Mouse (Mus musculus) stomach, postnatal 0 days (tissue): Measurements from ENCODE around the gene Top2b.
A peak's percentile ranks its signal among the peaks of the same experiment; 100 is the strongest.

Experiments
- CTCF ChIP-seq: IDR thresholded peaks from 2 replicates; pipeline ENCODE4 v1.5.1; 2016; ENCODE audit warnings: antibody characterized with exemption, low read depth, mild to moderate bottlenecking, moderate library complexity
- EP300 ChIP-seq: optimal IDR thresholded peaks from 2 replicates; pipeline ENCODE3; 2016; ENCODE audit warnings: antibody characterized with exemption

- TF ChIP-seq CTCF, result peak; percentile 87
- no peak for TF ChIP-seq EP300
Measured at GRCm38 (mm10) chr14:16434396-16435171, 69.6 kb downstream of the Top2b start.
